Mouse (Mus musculus) CH12.LX (cell line): Measurements from ENCODE around the gene Zic4. TPM values are rescaled to one million over a fixed set of nuclear protein-coding genes. Genes with fewer than 3 reads are reported as not detected.

Source experiments
- DNase-seq: peaks from one replicate; pipeline ENCODE4 v3.0.0-alpha.2; 2013; ENCODE audit errors: extremely low read depth
- H3K27ac ChIP-seq: 2 replicates; pipeline ENCODE4 v1.5.1; 2012; ENCODE audit warnings: low read depth, mild to moderate bottlenecking, control low read depth, moderate library complexity; ENCODE audit not compliant: insufficient read depth
- H3K27me3 ChIP-seq: replicated peaks from 2 replicates; pipeline ENCODE3; 2012; ENCODE audit warnings: inconsistent platforms
- H3K36me3 ChIP-seq, 2 experiments: replicated peaks in 1 of 2; 2 replicates each; pipeline versions ENCODE3 to v1.6.1; 2012; ENCODE audit warnings: inconsistent platforms in 1 of 2, low read length in 1 of 2, mild to moderate bottlenecking in 1 of 2, mixed read lengths in 1 of 2, moderate library complexity in 1 of 2; ENCODE audit not compliant: control insufficient read depth in 1 of 2, insufficient read depth in 1 of 2
- H3K4me1 ChIP-seq, 2 experiments: 2 replicates each; pipeline ENCODE4 v1.6.1; 2012; ENCODE audit warnings: inconsistent platforms in 1 of 2, moderate library complexity in 1 of 2; ENCODE audit not compliant: insufficient read depth in 2 of 2, control insufficient read depth in 1 of 2
- H3K4me2 ChIP-seq: 2 replicates; pipeline ENCODE4 v1.6.1; 2012; ENCODE audit warnings: low read depth, mild to moderate bottlenecking, control low read depth; ENCODE audit not compliant: poor library complexity, insufficient read depth, severe bottlenecking
- H3K4me3 ChIP-seq, 3 experiments: fragments of 150-350 bp in 1 of 3; sonication (generic) in 1 of 3; replicated peaks in 1 of 3; 2 replicates each; pipeline versions ENCODE3 to v1.5.1; 2011 to 2012; ENCODE audit warnings: low read depth in 2 of 3, low read length in 2 of 3, mild to moderate bottlenecking in 2 of 3, moderate library complexity in 2 of 3, control low read depth in 1 of 3, improper control_type of control experiment in 1 of 3, inconsistent platforms in 1 of 3, mixed read lengths in 1 of 3; ENCODE audit not compliant: poor library complexity in 1 of 3
- H3K79me2 ChIP-seq: replicated peaks from 2 replicates; pipeline ENCODE4 v1.6.1; 2012; ENCODE audit warnings: mild to moderate bottlenecking, moderate library complexity; ENCODE audit not compliant: control insufficient read depth, poor library complexity, insufficient read depth, severe bottlenecking; ENCODE audit errors: extremely low read depth
- H3K9ac ChIP-seq: 2 replicates; pipeline ENCODE4 v1.6.1; 2012; ENCODE audit warnings: low read depth, mild to moderate bottlenecking, control low read depth, moderate library complexity; ENCODE audit not compliant: insufficient read depth
- H3K9me3 ChIP-seq: replicated peaks from 2 replicates; pipeline ENCODE3; 2012; ENCODE audit warnings: low read length, inconsistent platforms, mixed read lengths
- CHD2 ChIP-seq: IDR thresholded peaks from 2 replicates; pipeline ENCODE4 v1.6.1; 2011; ENCODE audit warnings: low read length, improper control_type of control experiment
- CTCF ChIP-seq, 2 experiments: IDR thresholded peaks in 1 of 2; conservative IDR thresholded peaks in 1 of 2; 2 replicates each; pipeline ENCODE4 v1.5.1; 2011 to 2012; ENCODE audit warnings: low read depth in 2 of 2, low read length in 2 of 2, improper control_type of control experiment in 1 of 2, inconsistent platforms in 1 of 2, mild to moderate bottlenecking in 1 of 2, moderate library complexity in 1 of 2
- E2F4 ChIP-seq: IDR thresholded peaks from 2 replicates; pipeline ENCODE4 v1.6.1; 2011; ENCODE audit warnings: low read depth, low read length, improper control_type of control experiment; ENCODE audit not compliant: insufficient replicate concordance
- EP300 ChIP-seq: IDR thresholded peaks from 2 replicates; pipeline ENCODE4 v1.6.1; 2011; ENCODE audit warnings: low read length, improper control_type of control experiment
- ETS1 ChIP-seq: conservative IDR thresholded peaks from 2 replicates; pipeline ENCODE4 v1.6.1; 2012; ENCODE audit warnings: low read depth, mild to moderate bottlenecking, inconsistent platforms, low read length, improper control_type of control experiment, moderate library complexity
- GABPA ChIP-seq: IDR thresholded peaks from 2 replicates; pipeline ENCODE4 v1.6.1; 2012; ENCODE audit warnings: low read depth, low read length, improper control_type of control experiment, inconsistent platforms; ENCODE audit not compliant: insufficient replicate concordance
- HCFC1 ChIP-seq: IDR thresholded peaks from 2 replicates; pipeline ENCODE4 v1.6.1; 2012; ENCODE audit warnings: low read depth, mild to moderate bottlenecking, inconsistent platforms, low read length, improper control_type of control experiment
- IRF4 ChIP-seq: IDR thresholded peaks from 2 replicates; pipeline ENCODE4 v1.6.1; 2014; ENCODE audit warnings: low read depth, mild to moderate bottlenecking, inconsistent platforms, low read length, improper control_type of control experiment
- JUN ChIP-seq: IDR thresholded peaks from 2 replicates; pipeline ENCODE4 v1.6.1; 2011; ENCODE audit warnings: low read depth, mild to moderate bottlenecking, low read length, improper control_type of control experiment, moderate library complexity; ENCODE audit not compliant: insufficient read depth
- JUND ChIP-seq: conservative IDR thresholded peaks from 2 replicates; pipeline ENCODE4 v1.6.1; 2011; ENCODE audit warnings: low read depth, low read length, improper control_type of control experiment
- MAFK ChIP-seq: IDR thresholded peaks from 2 replicates; pipeline ENCODE4 v1.6.1; 2011; ENCODE audit warnings: low read length, improper control_type of control experiment; ENCODE audit not compliant: insufficient replicate concordance
- MAX ChIP-seq: IDR thresholded peaks from 2 replicates; pipeline ENCODE4 v1.6.1; 2011; ENCODE audit warnings: low read length, improper control_type of control experiment
- MAZ ChIP-seq: IDR thresholded peaks from 2 replicates; pipeline ENCODE4 v1.6.1; 2012; ENCODE audit warnings: low read depth, mild to moderate bottlenecking, inconsistent platforms, low read length, improper control_type of control experiment, moderate library complexity
- MEF2A ChIP-seq: IDR thresholded peaks from 2 replicates; pipeline ENCODE4 v1.6.1; 2014; ENCODE audit warnings: low read depth, mild to moderate bottlenecking, inconsistent platforms, low read length, improper control_type of control experiment, borderline replicate concordance
- MXI1 ChIP-seq: IDR thresholded peaks from 2 replicates; pipeline ENCODE4 v1.6.1; 2011; ENCODE audit warnings: mild to moderate bottlenecking, low read depth, low read length, improper control_type of control experiment
- NRF1 ChIP-seq: IDR thresholded peaks from 2 replicates; pipeline ENCODE4 v1.6.1; 2014; ENCODE audit warnings: low read depth, mild to moderate bottlenecking, inconsistent platforms, low read length, improper control_type of control experiment, moderate library complexity
- POLR2AphosphoS2 ChIP-seq: IDR thresholded peaks from 2 replicates; pipeline ENCODE4 v1.6.1; 2011; ENCODE audit warnings: low read depth, low read length, improper control_type of control experiment
- SMC3 ChIP-seq: IDR thresholded peaks from 2 replicates; pipeline ENCODE4 v1.6.1; 2011; ENCODE audit warnings: low read depth, low read length, improper control_type of control experiment
- TBP ChIP-seq: conservative IDR thresholded peaks from 2 replicates; pipeline ENCODE4 v1.6.1; 2011; ENCODE audit warnings: low read depth, low read length, improper control_type of control experiment
- UBTF ChIP-seq: IDR thresholded peaks from 2 replicates; pipeline ENCODE4 v1.6.1; 2012; ENCODE audit warnings: low read depth, mild to moderate bottlenecking, inconsistent platforms, low read length, improper control_type of control experiment, moderate library complexity
- USF1 ChIP-seq: IDR thresholded peaks from 2 replicates; pipeline ENCODE4 v1.6.1; 2014; ENCODE audit warnings: low read depth, mild to moderate bottlenecking, inconsistent platforms, low read length, improper control_type of control experiment
- USF2 ChIP-seq: conservative IDR thresholded peaks from 2 replicates; pipeline ENCODE4 v1.6.1; 2011; ENCODE audit warnings: low read depth, low read length, improper control_type of control experiment
- dilution Hi-C: fragments of 300-500 bp; cut with MboI; formaldehyde crosslinking; loops from 2 replicates; pipeline ENCODE4 v1.14.3; 2020; ENCODE audit warnings: low sequenced_read_pairs; ENCODE audit not compliant: extremely low pct_unique_long_range_greater_than_20kb, extremely low pct_ligation_motif_present
- in situ Hi-C: fragments of 300-500 bp; cut with MboI; formaldehyde crosslinking; loops from 3 replicates; pipeline ENCODE4 v1.14.3; 2019; ENCODE audit warnings: low sequenced_read_pairs, low pct_ligation_motif_present, low pct_unique_long_range_greater_than_20kb, mixed read lengths
- polyA plus RNA-seq: library from polyadenylated mRNA; unstranded; fragments of >175 nt; gene quantifications from 2 replicates; pipeline ENCODE4 v1.2.1, GENCODE M21; 2012; ENCODE audit warnings: low read depth; ENCODE audit not compliant: insufficient read length
- total RNA-seq, 2 experiments: library from RNA; depleted of rRNA; stranded (reverse); fragments of 300-350 nt in 1 of 2; fragments of >200 nt in 1 of 2; gene quantifications; 2 replicates each; pipeline ENCODE4 v1.2.3; 2012 to 2014

Zic4 gene
- total and polyA plus RNA-seq, 3 experiments, result not detected

GRCm38 (mm10) chr9:91384136-91384500, 21.9 kb downstream of the Zic4 start:
- Histone ChIP-seq H3K36me3 (no peaks in the 10 kb centered on the region), H3K4me3 (no peak overlapping the region), H3K4me1 (no peaks in the 10 kb centered on the region), H3K27me3 (no peaks in the 10 kb centered on the region), H3K4me2 (no peak overlapping the region), H3K79me2 (no peaks in the 10 kb centered on the region), H3K27ac (no peak overlapping the region), H3K9me3 (peaks cover 64% of the 10 kb centered on the region), H3K9ac (no peak overlapping the region)
- DNase-seq, result no peak
- no peak for TF ChIP-seq SMC3
- TF ChIP-seq USF2, result no peak
- TF ChIP-seq EP300, result no peak
- TF ChIP-seq USF1, result no peak
- TF ChIP-seq E2F4, result no peak
- TF ChIP-seq MXI1, result no peak
- no peak for TF ChIP-seq JUND
- TF ChIP-seq UBTF, result no peak
- TF ChIP-seq IRF4, result no peak
- dilution Hi-C loops, result no loop called here
- in situ Hi-C loops, result no loop called here

GRCm38 (mm10) chr9:91384693-91385560, 22.7 kb downstream of the Zic4 start:
- Histone ChIP-seq H3K27ac (no peak overlapping the region), H3K36me3 (no peaks in the 10 kb centered on the region), H3K9ac (no peak overlapping the region), H3K4me2 (no peak overlapping the region), H3K4me1 (no peaks in the 10 kb centered on the region), H3K27me3 (no peaks in the 10 kb centered on the region), H3K9me3 (peaks cover 66% of the 10 kb centered on the region), H3K79me2 (no peaks in the 10 kb centered on the region), H3K4me3 (no peak overlapping the region)
- dilution Hi-C loops, result no loop called here
- DNase-seq, result no peak
- TF ChIP-seq USF1 (no peak), JUN (no peak)
- in situ Hi-C loops, result no loop called here

- H3K9ac ChIP-seq, result no peak overlapping the region
- no peak overlapping the region for H3K4me2 ChIP-seq
- H3K4me1 ChIP-seq, result no peaks in the 10 kb centered on the region
- peaks cover 67% of the 10 kb centered on the region for H3K9me3 ChIP-seq
- no peak for DNase-seq
- no peaks in the 10 kb centered on the region for H3K79me2 ChIP-seq
- dilution Hi-C loops (no loop called here), in situ Hi-C loops (no loop called here)
- no peak overlapping the region for H3K27ac ChIP-seq
- H3K36me3 ChIP-seq, result no peaks in the 10 kb centered on the region
- H3K27me3 ChIP-seq, result no peaks in the 10 kb centered on the region
- H3K4me3 ChIP-seq, result no peak overlapping the region
- TF ChIP-seq POLR2AphosphoS2 (no peak), GABPA (no peak), E2F4 (no peak), MAZ (no peak), MAFK (no peak), IRF4 (no peak), MEF2A (no peak), NRF1 (no peak), CTCF (conservative IDR thresholded peaks at IDR 0.05 in 1 of 2, IDR thresholded peaks at IDR 0.05 in 1 of 2; ENCODE audit: low read depth in 2 of 2, low read length in 2 of 2) (no peak), JUN (no peak), CHD2 (no peak), JUND (no peak), MAX (no peak), ETS1 (no peak), HCFC1 (no peak), TBP (no peak)
Observed at GRCm38 (mm10) chr9:91385561-91386430, 23.6 kb downstream of the Zic4 start.
